Mouse (Mus musculus) embryonic facial prominence, embryonic 11.5 days (tissue): ENCODE data around the gene Asb3. TPM values are rescaled to one million over a fixed set of nuclear protein-coding genes. Genes with fewer than 3 reads are reported as not detected.
"Not testable (repeated sequence)": the region's sequence is repeated elsewhere in the genome, so short reads cannot be mapped to it uniquely, and the experiment has no call there.

Experiments used
- ATAC-seq: fragments of 200-750 bp; cut with Nextera tagmentation; replicated peaks from 2 replicates; pipeline ENCODE4 v1.8.0; 2017; ENCODE audit warnings: low read depth; ENCODE audit not compliant: insufficient number of reproducible peaks, low FRiP score, low TSS enrichment
- DNase-seq: peaks from one replicate; pipeline ENCODE4 v3.0.0-alpha.2; 2015; ENCODE audit warnings: low spot score
- H3K27ac ChIP-seq: fragments of 300-500 bp; sonication (generic); replicated peaks from 2 replicates; pipeline ENCODE4 v1.5.1; 2014; ENCODE audit warnings: mild to moderate bottlenecking, low read depth, low read length, control low read depth
- H3K27me3 ChIP-seq: fragments of 300-500 bp; sonication (generic); 2 replicates; pipeline ENCODE4 v1.6.1; 2014; ENCODE audit warnings: mild to moderate bottlenecking, low read length, moderate library complexity, mixed read lengths; ENCODE audit not compliant: control insufficient read depth, insufficient read depth
- H3K36me3 ChIP-seq: fragments of 300-500 bp; sonication (generic); replicated peaks from 2 replicates; pipeline ENCODE4 v1.6.1; 2014; ENCODE audit warnings: low read depth, mild to moderate bottlenecking, low read length, moderate library complexity, mixed read lengths; ENCODE audit not compliant: control insufficient read depth, insufficient read depth
- H3K4me1 ChIP-seq: fragments of 300-500 bp; sonication (generic); 2 replicates; pipeline ENCODE4 v1.6.1; 2014; ENCODE audit warnings: low read length, mixed read lengths; ENCODE audit not compliant: control insufficient read depth, insufficient read depth
- H3K4me2 ChIP-seq: fragments of 300-500 bp; sonication (generic); 2 replicates; pipeline ENCODE4 v1.6.1; 2014; ENCODE audit warnings: low read depth, mild to moderate bottlenecking, control low read depth, low read length, moderate library complexity
- H3K4me3 ChIP-seq: fragments of 300-500 bp; sonication (generic); 2 replicates; pipeline ENCODE4 v1.5.1; 2014; ENCODE audit warnings: low read depth, low read length, control low read depth
- H3K9ac ChIP-seq: fragments of 300-500 bp; sonication (generic); replicated peaks from 2 replicates; pipeline ENCODE4 v1.6.1; 2014; ENCODE audit warnings: mild to moderate bottlenecking, control low read depth, low read length
- H3K9me3 ChIP-seq: fragments of 300-500 bp; sonication (generic); replicated peaks from 2 replicates; pipeline ENCODE4 v1.6.1; 2016; ENCODE audit warnings: mild to moderate bottlenecking, low read length, inconsistent platforms, mixed read lengths; ENCODE audit not compliant: control insufficient read depth
- WGBS: fragments of 180-500 bp; shearing (Covaris S2); extraction: QIAGEN DNeasy Blood & Tissue Kit; methylation state at CpG from one replicate; pipeline ENCODE4 v1.1.7; 2014; 5-methylcytosine and 5-hydroxymethylcytosine counted together
- polyA plus RNA-seq: library from polyadenylated mRNA; unstranded; fragments of >200 nt; fragmentation: Nextera tagmentation; extraction: Ambion mirVana; gene quantifications from 2 replicates; pipeline ENCODE4 v1.2.1, GENCODE M21; 2014

Asb3 gene
- polyA plus RNA-seq, 1 experiment from 2014 or later, result 37.7 TPM

GRCm38 (mm10) chr11:31009668-31010067, 124.5 kb downstream of the Asb3 start:
- not testable (repeated sequence) for H3K36me3 ChIP-seq
- WGBS, result 97% methylated on average over 1 of the region's 1 CpGs

GRCm38 (mm10) chr11:31017466-31017865, 132.2 kb downstream of the Asb3 start:
- H3K27ac ChIP-seq, DNase-seq, H3K36me3 ChIP-seq, H3K4me3 ChIP-seq, H3K9me3 ChIP-seq, H3K4me2 ChIP-seq, H3K27me3 ChIP-seq, H3K9ac ChIP-seq, ATAC-seq, H3K4me1 ChIP-seq: not testable (repeated sequence)
- WGBS, result 68% methylated on average over 15 of the region's 15 CpGs

More at GRCm38 (mm10) chr11:31009668-31010067, 124.5 kb downstream of the Asb3 start:
- H3K4me3 ChIP-seq, H3K4me2 ChIP-seq, DNase-seq, ATAC-seq, H3K27me3 ChIP-seq, H3K4me1 ChIP-seq, H3K9ac ChIP-seq, H3K9me3 ChIP-seq, H3K27ac ChIP-seq: not testable (repeated sequence)

GRCm38 (mm10) chr11:31034958-31035357, 149.7 kb downstream of the Asb3 start:
- H3K36me3 ChIP-seq, result no peaks in the 10 kb centered on the region
- H3K4me3 ChIP-seq, result no peak overlapping the region
- no peak overlapping the region for H3K27ac ChIP-seq
- DNase-seq, result no peak
- H3K27me3 ChIP-seq, result no peaks in the 10 kb centered on the region
- ATAC-seq, result no peak
- H3K4me2 ChIP-seq, result no peak overlapping the region
- no peak overlapping the region for H3K9ac ChIP-seq
- WGBS, result 86% methylated on average over 4 of the region's 4 CpGs
- H3K4me1 ChIP-seq, result no peaks in the 10 kb centered on the region
- no peaks in the 10 kb centered on the region for H3K9me3 ChIP-seq

DNA sequence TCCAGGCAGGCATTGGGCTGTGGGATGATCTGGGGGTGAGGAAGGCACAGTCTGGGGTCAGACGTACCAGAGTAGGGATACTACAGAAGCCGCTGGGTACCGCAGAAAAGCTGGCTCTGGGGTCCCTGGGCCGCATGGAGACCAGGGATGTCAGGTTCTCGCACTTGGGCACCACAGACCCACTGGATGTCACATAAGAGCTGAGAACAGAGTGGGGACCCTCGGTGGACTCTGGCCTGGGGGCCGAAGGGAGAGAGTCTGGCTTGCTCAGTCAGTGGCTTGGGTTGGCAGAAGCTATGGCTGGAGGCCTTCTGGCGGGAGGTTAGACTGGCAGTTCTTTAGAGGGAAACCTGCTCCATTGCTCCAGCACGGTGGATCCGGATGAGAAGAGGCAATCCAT, 204.8 kb downstream of the Asb3 start:
- no peaks in the 10 kb centered on the region for H3K36me3 ChIP-seq
- DNase-seq (no peak), ATAC-seq (0 out of 2 replicates have a peak, but pooled peaks have one; percentile 39)
- H3K4me3 ChIP-seq, result no peak overlapping the region
- H3K9ac ChIP-seq, result no peak overlapping the region
- H3K9me3 ChIP-seq, result no peaks in the 10 kb centered on the region
- no peaks in the 10 kb centered on the region for H3K27me3 ChIP-seq
- 95% methylated on average over 10 of the region's 10 CpGs for WGBS
- no peak overlapping the region for H3K4me2 ChIP-seq
- no peaks in the 10 kb centered on the region for H3K4me1 ChIP-seq
- no peak overlapping the region for H3K27ac ChIP-seq

GRCm38 (mm10) chr11:31090478-31090978, 205.3 kb downstream of the Asb3 start:
- no peak overlapping the region for H3K27ac ChIP-seq
- no peaks in the 10 kb centered on the region for H3K27me3 ChIP-seq
- H3K4me1 ChIP-seq, result no peaks in the 10 kb centered on the region
- peak; percentile 1 for DNase-seq
- no peak overlapping the region for H3K4me2 ChIP-seq
- 83% methylated on average over 3 of the region's 3 CpGs for WGBS
- H3K9me3 ChIP-seq, result no peaks in the 10 kb centered on the region
- no peak overlapping the region for H3K9ac ChIP-seq
- H3K4me3 ChIP-seq, result no peak overlapping the region
- H3K36me3 ChIP-seq, result no peaks in the 10 kb centered on the region
- peak; percentile 79; the same call in 1 of the 2 replicates for ATAC-seq

- not testable (repeated sequence) for H3K36me3 ChIP-seq, H3K4me2 ChIP-seq, H3K4me1 ChIP-seq, H3K4me3 ChIP-seq, H3K27me3 ChIP-seq, H3K9me3 ChIP-seq, DNase-seq, H3K27ac ChIP-seq, ATAC-seq, H3K9ac ChIP-seq
Measured at GRCm38 (mm10) chr11:31099519-31099918, 214.3 kb downstream of the Asb3 start.

DNA sequence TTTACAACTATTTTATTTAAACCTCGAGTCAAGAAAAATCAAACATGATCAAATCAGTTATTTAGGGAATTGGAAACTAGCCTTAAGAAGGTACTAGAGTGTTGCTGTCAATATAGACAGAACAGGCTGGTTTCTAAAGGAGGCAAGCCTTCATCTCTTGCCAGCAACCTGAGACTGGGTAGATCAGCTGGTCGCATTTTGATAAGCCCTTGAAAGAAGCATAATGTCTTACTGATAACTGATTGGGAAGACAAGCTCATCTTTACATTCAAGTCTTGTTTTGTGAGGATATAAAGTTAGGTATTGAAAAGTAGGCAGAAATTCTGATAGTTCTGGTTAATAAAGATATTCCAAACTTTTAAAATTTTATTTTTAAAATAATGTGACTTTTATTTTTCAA, 217.0 kb downstream of the Asb3 start:
- no peaks in the 10 kb centered on the region for H3K9me3 ChIP-seq
- no peak overlapping the region for H3K4me3 ChIP-seq
- H3K9ac ChIP-seq, result no peak overlapping the region
- no peaks in the 10 kb centered on the region for H3K27me3 ChIP-seq
- WGBS, result 92% methylated on average over 2 of the region's 2 CpGs
- no peaks in the 10 kb centered on the region for H3K36me3 ChIP-seq
- ATAC-seq, result no peak
- no peak overlapping the region for H3K27ac ChIP-seq
- no peaks in the 10 kb centered on the region for H3K4me1 ChIP-seq
- no peak overlapping the region for H3K4me2 ChIP-seq
- DNase-seq, result no peak

- Histone ChIP-seq H3K36me3 (no peaks in the 10 kb centered on the region), H3K9me3 (no peaks in the 10 kb centered on the region), H3K4me3 (no peak overlapping the region), H3K27me3 (no peaks in the 10 kb centered on the region), H3K27ac (no peak overlapping the region), H3K4me1 (no peaks in the 10 kb centered on the region), H3K9ac (no peak overlapping the region), H3K4me2 (no peak overlapping the region)
- no peak for ATAC-seq
- DNase-seq, result no peak
- whole genome bisulfite sequencing, result 91% methylated on average over 5 of the region's 5 CpGs
Measured at GRCm38 (mm10) chr11:31105364-31105763, 220.1 kb downstream of the Asb3 start.
